Mouse (Mus musculus) bone marrow macrophage, adult 2 months (primary cell): ENCODE measurements around the gene Rgs10. TPM values are rescaled to one million over a fixed set of nuclear protein-coding genes. Genes with fewer than 3 reads are reported as not detected.
"Not testable (repeated sequence)": the region's sequence is repeated elsewhere in the genome, so short reads cannot be mapped to it uniquely, and the experiment has no call there.

Experiments
- H3K27ac ChIP-seq: 2 replicates; pipeline ENCODE4 v1.5.1; 2012; ENCODE audit warnings: low read depth, low read length; ENCODE audit not compliant: insufficient read depth
- H3K4me1 ChIP-seq: 2 replicates; pipeline ENCODE4 v1.6.1; 2012; ENCODE audit warnings: low read length; ENCODE audit not compliant: control insufficient read depth, insufficient read depth
- H3K4me3 ChIP-seq: 2 replicates; pipeline ENCODE4 v1.5.1; 2012; ENCODE audit warnings: mild to moderate bottlenecking, low read length, moderate library complexity; ENCODE audit not compliant: insufficient read depth
- CTCF ChIP-seq: IDR thresholded peaks from 2 replicates; pipeline ENCODE4 v1.5.1; 2012; ENCODE audit warnings: low read depth, mild to moderate bottlenecking, low read length, moderate library complexity
- POLR2A ChIP-seq: IDR thresholded peaks from 2 replicates; pipeline ENCODE4 v1.6.1; 2012; ENCODE audit warnings: mild to moderate bottlenecking, low read depth, low read length, borderline replicate concordance
- polyA plus RNA-seq: library from polyadenylated mRNA; stranded (reverse); fragments of >200 nt; gene quantifications from 2 replicates; pipeline ENCODE4 v1.2.4, GENCODE M21; 2012; ENCODE audit not compliant: missing spikeins, insufficient read depth, insufficient read length

Rgs10 gene
- polyA plus RNA-seq, 1 experiment, result 731 TPM

DNA sequence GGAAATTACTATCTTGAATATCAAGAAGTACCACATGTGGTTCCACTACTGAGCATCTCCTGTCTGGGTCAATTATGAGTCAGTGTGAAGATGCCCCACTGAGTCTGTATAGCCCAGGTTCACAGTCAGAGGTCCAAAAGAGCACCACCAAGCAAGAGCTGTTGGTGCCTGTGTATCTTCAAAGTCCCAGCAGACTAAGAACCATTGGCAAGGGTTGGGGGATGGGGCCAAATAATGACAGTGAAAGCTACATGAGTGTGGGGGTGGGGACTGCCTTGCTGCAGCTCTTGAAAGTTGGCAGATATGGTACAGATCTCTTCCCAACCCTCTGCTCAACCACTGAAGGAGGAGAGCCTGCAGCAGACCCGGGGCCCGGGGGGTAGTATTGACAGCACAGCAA, 72.0 kb downstream of the Rgs10 start:
- peaks cover 13% of the 10 kb centered on the region for H3K4me1 ChIP-seq
- TF ChIP-seq CTCF, result no peak
- TF ChIP-seq POLR2A, result no peak
- H3K27ac ChIP-seq, result no peak overlapping the region
- H3K4me3 ChIP-seq, result no peak overlapping the region

DNA sequence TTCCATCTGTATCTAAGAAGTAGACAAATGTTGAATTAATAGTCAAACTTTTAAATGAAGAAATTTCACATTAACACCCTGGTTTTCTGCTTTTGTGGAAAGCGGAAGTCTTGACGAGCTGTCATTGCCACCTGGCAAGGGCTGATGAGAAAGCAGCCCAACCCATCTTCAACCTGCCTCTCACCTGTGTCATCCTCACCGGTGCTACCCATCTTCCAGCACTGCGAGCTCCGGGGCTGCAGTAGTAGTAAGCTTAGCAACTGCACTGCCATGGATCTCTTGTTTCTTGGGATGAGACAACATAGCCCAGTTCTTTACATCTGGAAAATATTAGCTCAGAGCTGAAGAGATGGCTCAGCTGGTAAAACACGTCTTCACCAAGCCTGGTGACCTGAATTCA, 72.9 kb downstream of the Rgs10 start:
- H3K4me1 ChIP-seq, result peaks cover 13% of the 10 kb centered on the region
- no peak for TF ChIP-seq CTCF
- no peak for TF ChIP-seq POLR2A

DNA sequence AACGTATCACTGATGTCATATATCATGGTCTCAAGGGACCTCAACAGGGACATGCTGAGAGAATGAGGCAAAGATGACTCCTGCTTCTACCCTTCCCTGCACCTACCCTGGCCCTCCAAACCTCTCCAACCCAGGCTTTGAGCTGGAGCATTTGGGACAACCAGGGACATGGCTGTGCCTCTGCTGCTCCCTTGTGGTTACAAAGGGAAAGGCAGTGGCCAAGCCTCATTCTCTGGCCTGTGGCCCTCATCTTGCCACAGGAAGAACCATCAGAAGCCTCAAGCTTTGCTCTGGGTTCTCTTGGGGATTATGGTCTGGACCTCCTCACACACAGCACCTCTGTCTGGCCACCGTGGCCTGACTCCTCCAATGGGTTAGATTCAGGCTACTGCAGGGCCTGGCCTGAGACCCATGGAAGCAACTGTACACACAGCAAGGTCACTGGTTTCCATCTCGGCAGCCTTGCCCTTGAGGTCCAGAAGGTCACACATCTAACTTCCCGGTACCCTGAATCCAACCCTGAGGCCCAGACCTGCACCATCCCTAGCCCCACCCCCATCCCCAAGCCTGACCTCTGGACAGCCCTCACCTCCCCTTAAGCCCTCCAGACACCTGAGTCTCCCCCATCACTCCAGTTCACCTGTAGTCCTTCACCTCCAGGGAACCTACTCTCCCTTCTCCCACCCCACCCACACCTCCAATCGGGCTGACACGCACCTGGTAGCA, 73.5 kb downstream of the Rgs10 start:
- TF ChIP-seq POLR2A, result no peak
- peak; percentile 90 for TF ChIP-seq CTCF
- Histone ChIP-seq H3K4me3 (no peak overlapping the region), H3K27ac (0 out of 2 replicates have a peak overlapping the region, but pooled peaks have one; percentile 9), H3K4me1 (peaks cover 13% of the 10 kb centered on the region)

More for the DNA sequence above, 72.9 kb downstream of the Rgs10 start:
- H3K27ac ChIP-seq, result no peak overlapping the region
- H3K4me3 ChIP-seq, result no peak overlapping the region

DNA sequence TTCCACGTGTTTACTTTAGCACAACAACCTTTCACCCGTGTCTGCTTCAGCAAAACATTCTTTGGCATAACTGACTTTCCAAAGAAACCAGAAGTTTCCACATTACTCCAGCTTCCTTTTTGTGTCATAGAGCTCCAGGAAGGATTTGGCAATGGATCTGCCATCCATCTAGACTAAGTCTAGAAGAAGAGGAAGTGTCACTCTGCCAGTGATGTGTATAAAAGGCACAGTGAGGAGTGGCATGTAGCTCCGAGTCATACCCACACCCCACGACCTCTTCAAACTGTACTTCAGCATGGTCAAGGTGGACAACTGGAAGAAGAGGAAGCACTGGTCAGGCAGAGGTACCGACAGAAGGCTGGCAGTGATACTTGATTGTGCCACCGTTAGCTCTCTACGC, 74.1 kb downstream of the Rgs10 start:
- Histone ChIP-seq H3K27ac (peak overlapping the region; percentile 9; the same call in 1 of the 2 replicates), H3K4me3 (no peak overlapping the region), H3K4me1 (peaks cover 13% of the 10 kb centered on the region)
- TF ChIP-seq CTCF (no peak), POLR2A (no peak)

GRCm38 (mm10) chr7:128342691-128343090, 75.9 kb downstream of the Rgs10 start:
- not testable (repeated sequence) for H3K27ac ChIP-seq, H3K4me1 ChIP-seq, H3K4me3 ChIP-seq

- H3K27ac ChIP-seq, H3K4me3 ChIP-seq, H3K4me1 ChIP-seq: not testable (repeated sequence)
Observed at GRCm38 (mm10) chr7:128340321-128340720, 78.2 kb downstream of the Rgs10 start.

DNA sequence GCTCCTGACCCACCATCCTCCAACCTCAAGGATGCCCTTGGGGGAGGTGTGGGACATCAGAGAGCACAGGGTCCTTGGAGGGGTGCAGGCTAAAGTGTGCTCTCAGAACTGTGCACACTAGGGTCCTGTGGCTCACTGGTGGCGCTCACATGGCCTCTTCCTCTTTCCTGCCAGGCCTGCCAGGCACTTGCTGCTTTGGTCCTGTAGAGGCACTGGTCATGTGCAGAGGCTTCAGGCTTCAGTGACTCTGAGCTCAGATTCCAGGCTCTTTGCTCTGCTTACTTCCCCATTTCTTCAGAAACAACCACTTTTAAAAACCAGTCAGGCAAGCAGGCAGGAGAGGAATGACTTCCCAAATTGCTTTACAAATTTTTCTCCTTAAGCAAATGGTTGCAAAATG, 85.7 kb downstream of the Rgs10 start:
- peak overlapping the region; percentile 97 for H3K27ac ChIP-seq
- peaks cover 25% of the 10 kb centered on the region for H3K4me1 ChIP-seq
- TF ChIP-seq CTCF, result no peak
- TF ChIP-seq POLR2A, result no peak
- H3K4me3 ChIP-seq, result no peak overlapping the region

- no peak for TF ChIP-seq POLR2A
- no peak for TF ChIP-seq CTCF
- H3K27ac ChIP-seq, result no peak overlapping the region
- no peak overlapping the region for H3K4me3 ChIP-seq
- peaks cover 25% of the 10 kb centered on the region for H3K4me1 ChIP-seq
Observed at GRCm38 (mm10) chr7:128330981-128331380, 87.6 kb downstream of the Rgs10 start.

DNA sequence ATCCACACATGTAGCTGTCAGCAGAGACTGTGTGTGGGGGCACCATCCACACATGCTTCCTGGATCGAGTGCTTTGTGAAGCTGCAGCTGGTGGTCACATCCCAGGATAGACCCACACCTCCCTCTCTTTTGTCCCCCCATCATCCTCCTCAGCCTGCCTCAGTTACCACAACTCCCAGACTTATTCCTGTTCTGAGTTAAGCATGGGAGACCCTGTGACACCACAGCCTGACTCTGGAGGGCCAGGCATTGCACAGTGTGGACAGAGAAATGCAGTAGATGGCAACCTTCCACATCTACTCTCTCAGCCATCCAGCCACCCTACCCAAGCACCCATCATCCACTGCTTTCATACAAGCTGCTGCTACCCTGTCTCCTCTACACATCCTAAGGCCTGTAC, 93.6 kb downstream of the Rgs10 start:
- TF ChIP-seq CTCF (no peak), POLR2A (no peak)
- Histone ChIP-seq H3K4me3 (no peak overlapping the region), H3K27ac (no peak overlapping the region), H3K4me1 (peaks cover 20% of the 10 kb centered on the region)

Other genes with a start within 250 kb of the Rgs10 start
- gene Cox6a2, start 212.4 kb downstream of the Rgs10 start, polyA plus RNA-seq, result 1.2 TPM in 1 of 2 replicates, not detected in the other
- gene Armc5, start 181.4 kb downstream of the Rgs10 start, polyA plus RNA-seq, result 14.6 and 15.0 TPM in 2 replicates
- gene 9130023H24Rik, start 180.7 kb downstream of the Rgs10 start, polyA plus RNA-seq, result 2.5 and 2.8 TPM in 2 replicates
- 1.2 and 1.7 TPM in 2 replicates for gene Tgfb1i1, start 171.9 kb downstream of the Rgs10 start, polyA plus RNA-seq
- not detected in 2 replicates for gene Slc5a2, start 153.1 kb downstream of the Rgs10 start, polyA plus RNA-seq
- gene BC017158, start 120.6 kb downstream of the Rgs10 start, polyA plus RNA-seq, result 16.7 and 18.4 TPM in 2 replicates
- 138 and 176 TPM in 2 replicates for gene Tial1, start 43.0 kb upstream of the Rgs10 start, polyA plus RNA-seq
- gene Bag3, start 104.9 kb upstream of the Rgs10 start, polyA plus RNA-seq, result 23.5 and 25.4 TPM in 2 replicates
- 16.8 and 18.4 TPM in 2 replicates for gene Inpp5f, start 192.6 kb upstream of the Rgs10 start, polyA plus RNA-seq